Mouse (Mus musculus) heart, embryonic 13.5 days (tissue): ENCODE measurements at regions not wholly inside any gene's neighbourhood (a gene's known extent, or its start where the extent isn't known, plus 50 kb on each side); places are given as distances from the start of the nearest gene placed in this dataset.
A peak's percentile ranks its signal among the peaks of the same experiment; 100 is the strongest.
"Not testable (repeated sequence)": the region's sequence is repeated elsewhere in the genome, so short reads cannot be mapped to it uniquely, and the experiment has no call there.

Experiments used
- ATAC-seq: fragments of 200-750 bp; cut with Nextera tagmentation; 2 replicates; pipeline ENCODE4 v1.8.0; 2017; ENCODE audit warnings: moderate TSS enrichment; ENCODE audit not compliant: insufficient number of reproducible peaks, low FRiP score, low TSS enrichment; ENCODE audit errors: extremely low read depth
- H3K27ac ChIP-seq: fragments of 300-500 bp; sonication (generic); replicated peaks from 2 replicates; pipeline ENCODE4 v1.5.1; 2015; ENCODE audit warnings: moderate library complexity, mild to moderate bottlenecking, inconsistent platforms
- H3K27me3 ChIP-seq: fragments of 300-500 bp; sonication (generic); replicated peaks from 2 replicates; pipeline ENCODE4 v1.6.1; 2015; ENCODE audit warnings: mild to moderate bottlenecking, inconsistent platforms
- H3K36me3 ChIP-seq: fragments of 300-500 bp; sonication (generic); 2 replicates; pipeline ENCODE4 v1.6.1; 2015; ENCODE audit warnings: mild to moderate bottlenecking, inconsistent platforms
- H3K4me1 ChIP-seq: fragments of 300-500 bp; sonication (generic); 2 replicates; pipeline ENCODE4 v1.6.1; 2015; ENCODE audit warnings: inconsistent platforms
- H3K4me2 ChIP-seq: fragments of 300-500 bp; sonication (generic); 2 replicates; pipeline ENCODE4 v1.6.1; 2015; ENCODE audit warnings: inconsistent platforms, mild to moderate bottlenecking, moderate library complexity
- H3K4me3 ChIP-seq: fragments of 300-500 bp; sonication (generic); 2 replicates; pipeline ENCODE4 v1.5.1; 2015; ENCODE audit warnings: moderate library complexity, mild to moderate bottlenecking, inconsistent platforms
- H3K9ac ChIP-seq: fragments of 300-500 bp; sonication (generic); 2 replicates; pipeline ENCODE4 v1.6.1; 2015; ENCODE audit warnings: inconsistent platforms, mild to moderate bottlenecking, moderate library complexity
- H3K9me3 ChIP-seq: fragments of 300-500 bp; sonication (generic); 2 replicates; pipeline ENCODE4 v1.6.1; 2016; ENCODE audit warnings: inconsistent platforms
- WGBS: fragments of 180-500 bp; shearing (Covaris S2); methylation state at CpG from one replicate; pipeline ENCODE4 v1.1.7; 2015; ENCODE audit warnings: mixed read lengths; 5-methylcytosine and 5-hydroxymethylcytosine counted together

DNA sequence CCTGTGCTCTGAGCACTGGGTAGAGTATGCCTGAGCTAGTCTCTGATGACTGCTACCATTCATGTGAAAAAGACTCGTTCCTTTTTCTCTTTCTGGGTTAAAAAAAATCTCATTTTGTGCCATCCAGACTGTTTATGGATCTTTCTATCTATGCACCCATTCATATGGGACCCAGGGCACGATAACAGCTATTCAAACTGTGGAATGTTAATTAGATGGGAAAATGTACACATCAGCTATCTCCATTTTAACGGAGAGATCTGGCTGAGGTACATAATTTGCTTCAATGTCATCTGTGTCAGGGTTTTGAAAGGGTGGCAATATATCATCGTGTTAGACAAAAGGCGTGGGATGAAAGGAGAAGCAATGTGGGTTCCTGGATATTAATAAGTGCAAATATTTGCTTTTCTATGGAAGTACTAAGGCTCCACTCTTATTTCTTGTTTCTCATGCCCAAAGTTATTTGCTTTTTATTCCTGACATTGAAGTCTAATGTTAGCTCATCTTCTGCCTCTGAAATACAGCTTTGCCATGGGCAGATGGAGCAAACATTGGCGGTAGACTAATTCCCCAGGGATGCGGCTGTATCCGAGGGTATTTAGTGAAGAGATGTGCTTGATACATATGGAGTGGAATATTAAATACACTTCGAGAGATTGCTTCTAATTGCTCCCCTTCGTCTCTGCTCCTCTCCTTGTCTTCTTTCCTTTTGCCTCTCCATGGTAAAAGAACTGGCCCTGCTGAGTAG lies 116.0 kb upstream of the Eif4g2 start:
- Histone ChIP-seq H3K27ac (no peak overlapping the region), H3K27me3 (no peaks in the 10 kb centered on the region), H3K4me1 (no peaks in the 10 kb centered on the region), H3K9me3 (no peaks in the 10 kb centered on the region), H3K9ac (no peak overlapping the region), H3K4me3 (no peak overlapping the region), H3K36me3 (no peaks in the 10 kb centered on the region), H3K4me2 (no peak overlapping the region)
- 71% methylated on average over 10 of the region's 10 CpGs for WGBS
- ATAC-seq, result no peak

DNA sequence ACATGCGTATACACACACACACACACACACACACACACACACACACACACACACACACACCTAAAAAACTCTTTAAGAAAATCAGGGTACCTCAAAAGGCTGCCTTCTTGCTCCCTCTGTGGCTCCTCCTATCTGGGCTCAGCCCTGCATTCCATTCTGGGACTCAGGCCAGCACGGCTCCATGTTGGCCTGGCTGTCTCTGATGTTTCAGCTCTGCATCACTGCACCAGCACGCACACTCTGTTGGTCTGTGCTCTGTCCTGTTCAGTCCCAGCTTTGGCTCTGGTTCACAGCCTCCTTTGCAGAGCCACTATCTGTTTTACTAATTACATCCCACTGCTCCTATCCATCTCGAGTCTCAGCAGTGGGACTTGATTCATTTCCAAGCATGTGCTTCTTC lies 108.8 kb upstream of the Eif4g2 start:
- Histone ChIP-seq H3K27me3 (no peaks in the 10 kb centered on the region), H3K4me3 (no peak overlapping the region), H3K36me3 (no peaks in the 10 kb centered on the region), H3K4me2 (no peak overlapping the region), H3K27ac (peak overlapping the region; percentile 54), H3K9ac (no peak overlapping the region), H3K9me3 (no peaks in the 10 kb centered on the region), H3K4me1 (peaks cover 10% of the 10 kb centered on the region)
- peak; percentile 71; the same call in 1 of the 2 replicates for ATAC-seq
- 45% methylated on average over 4 of the region's 4 CpGs for WGBS

DNA sequence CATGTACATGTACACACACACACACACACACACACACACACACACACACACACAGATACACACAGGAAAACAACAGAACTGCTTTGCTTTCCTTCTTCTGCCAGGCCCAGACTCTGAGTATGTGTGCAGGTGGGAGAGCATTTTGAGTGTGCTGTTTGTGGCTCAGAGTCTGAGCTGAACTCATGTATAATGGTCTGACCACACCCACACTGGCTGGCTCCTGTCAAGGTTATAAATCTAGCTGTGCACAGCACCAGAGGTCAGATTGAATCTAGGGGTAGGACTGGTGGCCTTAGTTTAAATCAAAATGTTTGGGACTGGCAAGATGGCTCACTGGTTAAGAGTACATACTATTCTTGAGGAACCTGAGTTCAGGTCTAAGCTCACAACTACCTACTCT lies 108.4 kb upstream of the Eif4g2 start:
- Histone ChIP-seq H3K27ac (no peak overlapping the region), H3K9ac (no peak overlapping the region), H3K9me3 (no peaks in the 10 kb centered on the region), H3K36me3 (no peaks in the 10 kb centered on the region), H3K4me1 (peaks cover 12% of the 10 kb centered on the region), H3K4me2 (no peak overlapping the region), H3K4me3 (no peak overlapping the region), H3K27me3 (no peaks in the 10 kb centered on the region)
- ATAC-seq, result no peak

DNA sequence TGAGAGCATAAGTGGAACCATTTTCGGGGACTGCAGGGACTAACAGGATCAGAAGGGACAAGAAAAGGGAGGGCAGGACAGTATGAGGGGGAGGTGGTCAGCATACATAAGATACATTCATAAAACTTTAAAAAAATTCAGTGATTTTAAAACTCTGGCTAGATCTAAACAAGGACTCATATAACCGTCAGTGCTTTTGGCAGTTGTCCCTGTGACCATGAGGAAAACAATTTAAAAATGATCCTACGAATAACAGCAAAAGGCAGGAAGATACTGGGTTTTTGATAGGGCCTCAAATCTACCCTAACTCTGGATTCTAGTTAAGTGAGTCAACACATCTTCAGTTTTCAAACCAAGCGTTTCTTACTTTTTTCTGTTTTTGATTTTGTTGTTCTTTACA lies 106.9 kb upstream of the Eif4g2 start:
- Histone ChIP-seq H3K4me1 (peaks cover 27% of the 10 kb centered on the region), H3K27me3 (no peaks in the 10 kb centered on the region), H3K4me3 (no peak overlapping the region), H3K36me3 (no peaks in the 10 kb centered on the region), H3K9ac (no peak overlapping the region), H3K4me2 (no peak overlapping the region), H3K9me3 (no peaks in the 10 kb centered on the region), H3K27ac (no peak overlapping the region)
- ATAC-seq, result no peak
- WGBS, result 80% methylated on average over 4 of the region's 4 CpGs

DNA sequence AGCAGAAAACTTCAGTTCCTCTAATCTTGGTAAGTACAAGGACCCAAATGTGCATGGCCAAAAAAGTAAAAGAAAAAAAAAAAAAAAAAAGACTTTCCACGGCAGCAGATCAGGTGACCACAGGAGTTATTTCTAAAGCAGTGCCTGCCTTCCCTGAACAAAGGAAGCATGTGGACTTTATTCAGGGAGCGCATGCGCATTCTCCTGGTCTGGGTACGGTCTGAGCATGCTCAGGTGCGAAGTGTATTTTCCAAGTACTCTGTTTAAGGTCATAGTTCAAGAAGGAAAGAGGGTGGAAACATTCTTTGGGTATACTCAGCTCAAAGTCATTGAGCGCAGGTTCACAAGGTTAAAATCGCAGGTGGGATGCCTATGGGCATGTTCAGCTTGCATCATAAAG lies 103.1 kb upstream of the Eif4g2 start:
- Histone ChIP-seq H3K4me3 (no peak overlapping the region), H3K36me3 (no peaks in the 10 kb centered on the region), H3K4me2 (no peak overlapping the region), H3K27me3 (no peaks in the 10 kb centered on the region), H3K4me1 (peaks cover 38% of the 10 kb centered on the region), H3K9ac (no peak overlapping the region), H3K27ac (no peak overlapping the region; the same call in 1 of the 2 replicates), H3K9me3 (no peaks in the 10 kb centered on the region)
- 75% methylated on average over 7 of the region's 7 CpGs for WGBS
- ATAC-seq, result no peak

DNA sequence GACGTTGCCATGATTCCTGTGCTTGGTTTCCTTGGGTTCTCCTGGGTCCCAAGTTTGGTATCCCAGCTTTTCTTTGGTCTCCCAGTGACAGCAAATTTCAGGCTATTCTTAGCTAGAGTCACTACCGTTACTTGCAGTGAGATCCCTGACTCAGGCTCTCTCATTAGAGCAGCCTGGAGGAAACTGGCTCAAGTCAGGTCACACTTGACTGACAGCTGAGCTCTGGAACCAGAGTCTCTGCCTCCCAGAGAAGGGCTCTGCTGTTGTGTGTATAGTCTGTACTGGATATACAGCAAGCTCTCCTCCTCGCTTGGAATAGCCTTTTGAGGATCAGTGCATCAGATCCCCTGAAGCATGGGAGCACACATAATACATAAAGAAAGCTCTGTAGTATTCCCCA lies 100.7 kb upstream of the Eif4g2 start:
- peak overlapping the region; percentile 60 for H3K27ac ChIP-seq
- H3K9me3 ChIP-seq, result no peaks in the 10 kb centered on the region
- ATAC-seq, result no peak

DNA sequence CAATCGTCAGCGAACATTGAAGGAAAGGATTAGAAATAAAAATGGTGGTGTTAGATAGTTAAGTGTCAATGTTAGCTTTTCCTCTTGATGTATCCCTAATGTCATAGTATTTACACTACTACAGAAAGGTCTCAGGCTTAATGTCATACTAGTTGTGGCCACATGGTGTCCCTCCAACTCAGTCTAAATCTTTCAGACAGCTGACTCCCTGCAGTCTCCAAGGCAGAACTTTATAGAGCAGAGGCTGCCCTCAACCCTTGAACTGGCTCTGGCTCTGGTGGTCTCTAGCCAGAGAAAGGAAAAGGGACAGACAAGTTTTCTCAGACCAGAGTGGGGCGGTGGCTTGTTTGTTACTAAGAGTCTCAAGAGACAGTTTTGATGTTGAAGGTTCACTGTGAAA lies 99.5 kb upstream of the Eif4g2 start:
- Histone ChIP-seq H3K9me3 (no peaks in the 10 kb centered on the region), H3K9ac (no peak overlapping the region), H3K36me3 (no peaks in the 10 kb centered on the region), H3K27me3 (no peaks in the 10 kb centered on the region), H3K27ac (no peak overlapping the region), H3K4me2 (no peak overlapping the region), H3K4me1 (peaks cover 58% of the 10 kb centered on the region), H3K4me3 (no peak overlapping the region)
- WGBS, result 40% methylated on average over 3 of the region's 3 CpGs
- ATAC-seq, result no peak

More for the DNA sequence above, 100.7 kb upstream of the Eif4g2 start:
- H3K36me3 ChIP-seq, result no peaks in the 10 kb centered on the region
- H3K27me3 ChIP-seq, result no peaks in the 10 kb centered on the region
- H3K9ac ChIP-seq, result no peak overlapping the region
- 42% methylated on average over 3 of the region's 3 CpGs for WGBS
- no peak overlapping the region for H3K4me2 ChIP-seq
- H3K4me3 ChIP-seq, result no peak overlapping the region
- peaks cover 58% of the 10 kb centered on the region for H3K4me1 ChIP-seq

DNA sequence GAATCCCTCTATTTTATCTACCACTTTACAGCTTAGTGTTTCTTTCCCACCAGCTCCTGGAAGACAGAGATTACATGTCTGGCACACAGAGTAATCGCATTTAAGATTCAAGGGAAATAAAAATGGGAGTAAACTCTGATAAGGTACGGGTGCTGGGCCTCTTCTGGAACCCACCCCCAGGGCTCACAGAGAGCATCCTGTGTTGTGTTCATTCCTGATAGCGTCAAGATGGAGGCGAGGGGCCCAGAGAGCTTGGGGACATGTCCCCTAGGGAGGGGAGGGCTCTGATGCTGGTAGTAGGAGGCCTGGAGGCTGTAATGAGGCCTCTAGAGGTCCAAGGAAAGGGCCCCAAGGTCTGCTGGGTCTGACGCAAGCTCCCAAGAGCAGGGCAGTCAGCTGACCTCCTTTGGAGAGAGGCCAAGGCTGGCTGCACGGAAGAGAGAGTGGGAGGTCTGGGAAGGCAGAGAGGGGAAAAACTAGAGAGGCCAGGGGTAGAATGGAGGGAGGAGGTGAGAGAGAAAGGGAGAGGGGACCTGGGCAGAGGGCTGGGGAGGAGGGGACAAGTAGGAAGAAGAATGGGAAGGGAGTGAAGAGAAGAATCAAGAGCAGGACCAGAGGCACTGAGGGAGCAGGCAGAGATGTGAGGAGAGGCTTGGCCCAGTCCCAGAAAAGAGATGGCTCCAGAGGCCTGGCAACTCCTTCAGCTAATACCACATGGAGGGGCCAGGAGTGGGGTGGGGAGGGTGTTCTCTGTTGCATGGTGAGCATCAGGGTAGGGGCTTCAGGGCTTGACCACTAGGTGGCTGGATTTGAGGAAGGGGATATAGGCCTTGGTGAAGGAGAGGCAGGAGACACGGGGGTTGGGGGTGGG lies 96.8 kb upstream of the Eif4g2 start:
- Histone ChIP-seq H3K36me3 (no peaks in the 10 kb centered on the region), H3K4me3 (no peak overlapping the region), H3K9ac (0 out of 2 replicates have a peak overlapping the region, but pooled peaks have one; percentile 10), H3K27ac (peak overlapping the region; percentile 88), H3K9me3 (no peaks in the 10 kb centered on the region), H3K4me1 (peaks cover 45% of the 10 kb centered on the region), H3K4me2 (peak overlapping the region; percentile 33; the same call in 1 of the 2 replicates), H3K27me3 (no peaks in the 10 kb centered on the region)
- ATAC-seq, result peak; percentile 68; the same call in 1 of the 2 replicates
- WGBS, result 23% methylated on average over 7 of the region's 7 CpGs

DNA sequence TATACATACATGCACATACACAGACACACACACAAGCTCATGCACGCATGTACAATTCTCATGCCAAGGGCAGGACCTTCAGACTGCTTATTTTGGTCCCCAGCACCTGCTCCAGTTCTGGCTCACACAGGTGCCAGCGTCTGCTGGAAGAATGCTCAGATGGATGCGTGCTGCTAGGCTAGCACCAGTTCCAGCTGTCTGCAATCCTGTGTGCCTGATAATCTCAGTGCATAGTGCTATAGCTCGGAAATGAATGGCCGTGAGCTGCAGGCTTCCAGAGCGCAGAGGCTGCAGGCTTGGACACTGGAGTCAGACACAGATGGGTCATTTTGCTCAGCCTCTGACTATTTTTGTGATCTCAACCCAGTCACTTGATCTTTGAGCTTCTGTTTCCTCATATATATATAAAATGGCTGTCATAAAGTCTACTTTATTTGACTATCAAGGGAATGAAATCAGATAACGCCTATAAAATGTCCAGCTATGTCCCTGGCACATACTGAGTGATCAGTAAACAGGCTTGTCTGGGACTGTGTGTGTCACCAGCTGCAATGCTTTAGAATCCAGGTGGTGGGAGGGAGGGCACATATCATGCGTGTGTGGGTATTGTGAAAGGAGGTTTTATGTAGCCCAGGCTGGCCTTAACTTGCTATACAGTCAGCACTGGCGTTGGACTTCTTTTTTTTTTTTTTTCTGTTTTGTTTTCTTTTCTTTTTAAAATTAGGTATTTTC lies 91.7 kb upstream of the Eif4g2 start:
- no peak overlapping the region for H3K4me2 ChIP-seq
- 71% methylated on average over 9 of the region's 9 CpGs for WGBS
- no peaks in the 10 kb centered on the region for H3K9me3 ChIP-seq
- no peak overlapping the region for H3K9ac ChIP-seq
- H3K36me3 ChIP-seq, result no peaks in the 10 kb centered on the region
- peaks cover 11% of the 10 kb centered on the region for H3K4me1 ChIP-seq
- no peaks in the 10 kb centered on the region for H3K27me3 ChIP-seq
- no peak overlapping the region for H3K4me3 ChIP-seq
- no peak for ATAC-seq
- no peak overlapping the region for H3K27ac ChIP-seq

DNA sequence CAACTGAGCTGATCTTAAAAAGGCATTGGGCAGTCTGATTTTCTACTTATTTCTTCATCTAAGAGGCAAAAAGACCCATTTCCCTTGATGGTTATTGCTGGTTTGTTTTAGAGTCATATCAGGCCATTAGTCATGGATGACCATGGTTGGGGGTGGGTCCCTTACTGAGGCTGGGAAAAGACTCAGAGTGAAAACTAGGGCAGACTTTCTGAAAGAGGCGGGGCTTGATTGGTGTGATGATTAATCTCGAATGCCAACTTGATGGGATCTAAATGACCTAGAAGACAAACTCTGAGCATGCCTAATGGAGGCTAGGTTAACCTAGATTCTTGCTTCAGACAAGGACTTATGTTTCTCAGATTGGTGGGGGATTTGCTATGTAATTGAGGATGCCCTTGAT lies 89.2 kb upstream of the Eif4g2 start:
- H3K4me1 ChIP-seq, result 0 out of 2 replicates have a peak, but pooled peaks cover 4% of the 10 kb centered on the region
- H3K36me3 ChIP-seq, result no peaks in the 10 kb centered on the region
- H3K27me3 ChIP-seq, result no peaks in the 10 kb centered on the region
- H3K4me3 ChIP-seq, result no peak overlapping the region
- no peak for ATAC-seq
- H3K27ac ChIP-seq, result no peak overlapping the region
- 78% methylated on average over 2 of the region's 2 CpGs for WGBS
- no peaks in the 10 kb centered on the region for H3K9me3 ChIP-seq
- no peak overlapping the region for H3K4me2 ChIP-seq
- H3K9ac ChIP-seq, result no peak overlapping the region

DNA sequence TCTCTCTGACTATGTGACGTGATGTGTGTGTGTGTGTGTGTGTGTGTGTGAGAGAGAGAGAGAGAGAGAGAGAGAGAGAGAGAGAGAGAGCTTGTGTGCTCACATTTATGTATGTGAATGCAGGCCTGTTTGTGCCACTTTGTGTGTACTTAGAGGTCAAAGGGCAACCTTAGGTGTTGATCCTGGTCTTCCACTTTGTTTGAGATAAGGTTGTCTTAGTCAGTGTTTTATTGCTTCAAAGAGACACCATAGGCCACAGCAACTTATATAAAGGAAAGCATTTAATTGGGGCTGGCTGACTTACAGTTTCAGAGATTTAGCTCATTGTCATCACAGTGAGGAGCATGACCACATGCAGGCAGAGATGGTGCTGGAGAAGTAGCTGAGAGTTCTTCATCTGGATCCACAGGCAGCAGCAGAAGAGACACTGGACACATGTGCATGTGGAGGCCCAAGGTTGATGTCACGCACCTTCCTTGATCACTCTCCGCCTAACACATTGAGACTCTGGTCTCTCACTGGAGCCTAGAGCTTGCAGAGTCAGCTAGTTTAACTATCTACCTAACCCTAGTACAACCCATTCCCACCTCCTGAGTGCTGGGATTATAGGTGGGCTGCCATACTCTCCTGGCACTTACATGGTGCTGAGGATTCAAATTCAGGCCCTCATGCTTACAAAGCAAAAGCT lies 85.9 kb upstream of the Eif4g2 start:
- not testable (repeated sequence) for H3K27ac ChIP-seq, H3K27me3 ChIP-seq, H3K4me1 ChIP-seq, H3K36me3 ChIP-seq, H3K9ac ChIP-seq, H3K4me3 ChIP-seq, H3K4me2 ChIP-seq, H3K9me3 ChIP-seq, ATAC-seq
- WGBS, result 84% methylated on average over 2 of the region's 3 CpGs
